In the genomic region with DNA sequence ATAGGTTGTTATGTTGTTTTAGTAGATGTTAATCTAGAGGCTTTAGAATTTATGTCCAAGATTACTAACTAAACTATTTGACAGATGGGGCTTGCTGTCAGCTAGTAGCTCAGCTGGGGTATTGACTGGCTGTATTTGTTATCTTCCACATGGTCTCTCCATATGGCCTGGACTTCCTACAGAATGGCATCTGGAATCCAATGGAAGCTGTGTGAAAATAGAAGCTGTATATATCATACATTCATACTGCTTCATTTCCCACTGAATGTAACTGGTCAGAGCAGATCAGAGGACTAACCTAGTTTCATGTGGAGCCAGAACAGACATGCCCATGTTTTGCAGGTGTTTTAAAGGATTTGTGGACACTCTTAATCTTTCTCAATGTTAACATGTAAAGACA, we compare ENCODE assay signal across 28 mouse cellular contexts.
DNase-seq lines count a peak whose midpoint lies in the region; ATAC-seq and TF ChIP-seq lines count a peak whose summit lies in the region.
"Had no signal": no experiment of that assay in that cellular context is flagged by ENCODE, and none has a peak within 500 bp of the region (broad histone marks: within the 10 kb centered on the region; RNA-seq: fewer than 3 reads in every experiment).

No protein-coding gene starts in this region.

- H3K27ac ChIP-seq in left cerebral cortex, adult 2 months: no peak overlapping the region
- H3K27ac ChIP-seq in neural tube, embryonic 15.5 days (replicated peaks): no peak overlapping the region
- H3K27ac ChIP-seq: gastrocnemius, adult 2 months; hindbrain, embryonic 12.5 days; limb, embryonic 12.5 days; lung, embryonic 15.5 days; stomach, embryonic 15.5 days had no signal

- H3K4me2 ChIP-seq in neural tube, embryonic 15.5 days: no peak overlapping the region
- H3K4me2 ChIP-seq: heart, embryonic 11.5 days; hindbrain, embryonic 12.5 days; limb, embryonic 12.5 days; liver, embryonic 11.5 days; lung, embryonic 15.5 days; midbrain, embryonic 11.5 days; stomach, embryonic 15.5 days had no signal

- no peak overlapping the region for H3K4me3 ChIP-seq in left cerebral cortex, adult 2 months
- no peak overlapping the region for H3K4me3 ChIP-seq in neural tube, embryonic 15.5 days (replicated peaks)
- H3K4me3 ChIP-seq: gastrocnemius, adult 2 months; hindbrain, embryonic 12.5 days; limb, embryonic 12.5 days; lung, embryonic 15.5 days; stomach, embryonic 15.5 days had no signal

- intact Hi-C loops in left cerebral cortex, postnatal 25 days (cut with DNase I): no loop called here
- intact Hi-C loops in left cerebral cortex, adult 2 months (cut with DNase I): no loop called here

- no peaks in the 10 kb centered on the region for H3K36me3 ChIP-seq in neural tube, embryonic 15.5 days
- H3K36me3 ChIP-seq: hindbrain, embryonic 12.5 days; limb, embryonic 12.5 days; lung, embryonic 15.5 days; stomach, embryonic 15.5 days had no signal

- no peak for TF ChIP-seq POLR2A in brain, embryonic 14.5 days (IDR thresholded peaks at IDR 0.05; ENCODE audit: borderline replicate concordance, extremely low read depth, insufficient read depth, insufficient read length, poor library complexity, severe bottlenecking)

- peak; percentile 77 for ATAC-seq in frontal cortex, adult (ENCODE audit: low TSS enrichment)
- no peak for ATAC-seq in neural tube, embryonic 15.5 days (ENCODE audit: low FRiP score)
- ATAC-seq: CD4-positive, CD25-positive, alpha-beta regulatory T cell, adult 4 months; forebrain, embryonic 16.5 days; intestine, postnatal 0 days; midbrain, embryonic 16.5 days had no signal

- no peak overlapping the region for H3K9ac ChIP-seq in neural tube, embryonic 15.5 days (replicated peaks)
- H3K9ac ChIP-seq: hindbrain, embryonic 12.5 days; limb, embryonic 12.5 days; lung, embryonic 15.5 days; stomach, embryonic 15.5 days had no signal

- H3K4me1 ChIP-seq in neural tube, embryonic 15.5 days: no peaks in the 10 kb centered on the region
- H3K4me1 ChIP-seq: hindbrain, embryonic 12.5 days; limb, embryonic 12.5 days; lung, embryonic 15.5 days; stomach, embryonic 15.5 days had no signal

- no peaks in the 10 kb centered on the region for H3K27me3 ChIP-seq in neural tube, embryonic 15.5 days (replicated peaks)
- H3K27me3 ChIP-seq: hindbrain, embryonic 12.5 days; limb, embryonic 12.5 days; lung, embryonic 15.5 days; stomach, embryonic 15.5 days had no signal

- H3K9me3 ChIP-seq in neural tube, embryonic 15.5 days (replicated peaks): no peaks in the 10 kb centered on the region
- H3K9me3 ChIP-seq: hindbrain, embryonic 12.5 days; limb, embryonic 12.5 days; lung, embryonic 15.5 days; stomach, embryonic 15.5 days had no signal

- no peak for TF ChIP-seq CTCF in left cerebral cortex, adult 2 months (IDR thresholded peaks at IDR 0.05)
- no peak for TF ChIP-seq CTCF in brain, embryonic 14.5 days (IDR thresholded peaks at IDR 0.05; ENCODE audit: borderline replicate concordance, extremely low read depth, insufficient read depth, insufficient read length)

- DNase-seq in frontal cortex, postnatal 25 days (ENCODE audit: low spot score in 2 of 2): no peak
- DNase-seq in left cerebral cortex, postnatal 25 days (ENCODE audit: low spot score in 2 of 2): peak; percentile 6 to 53
- DNase-seq in left cerebral cortex, adult 2 months (ENCODE audit: extremely low spot score in 1 of 2, low spot score in 2 of 2): no peak
- peak; percentile 41 for DNase-seq in brain, embryonic 14.5 days (ENCODE audit: low read depth)
- DNase-seq in mesoderm, embryonic 11.5 days (ENCODE audit: low read depth, low spot score): peak; percentile 0
- DNase-seq: adrenal gland, postnatal 14 days; cerebellum, adult 18-20 months; cerebellum, postnatal 10 days; gastrocnemius, adult 2 months; gastrocnemius, postnatal 36 days; heart, adult 18-20 months; heart, postnatal 36 days; kidney, adult 9 months; kidney, postnatal 10 days; thymus, postnatal 14 days had no signal

Comparison
In these comparisons a context has a peak if more than half of its experiments do, and no peak if none do; other contexts are left out.
1. DNase-seq: peak in left cerebral cortex, postnatal 25 days (2 of 2), brain, embryonic 14.5 days (single experiment) and mesoderm, embryonic 11.5 days (single experiment); none in frontal cortex, postnatal 25 days (0 of 2) and left cerebral cortex, adult 2 months (0 of 2).